Mouse (Mus musculus): ENCODE measurements around the gene Atpaf2.

DNA sequence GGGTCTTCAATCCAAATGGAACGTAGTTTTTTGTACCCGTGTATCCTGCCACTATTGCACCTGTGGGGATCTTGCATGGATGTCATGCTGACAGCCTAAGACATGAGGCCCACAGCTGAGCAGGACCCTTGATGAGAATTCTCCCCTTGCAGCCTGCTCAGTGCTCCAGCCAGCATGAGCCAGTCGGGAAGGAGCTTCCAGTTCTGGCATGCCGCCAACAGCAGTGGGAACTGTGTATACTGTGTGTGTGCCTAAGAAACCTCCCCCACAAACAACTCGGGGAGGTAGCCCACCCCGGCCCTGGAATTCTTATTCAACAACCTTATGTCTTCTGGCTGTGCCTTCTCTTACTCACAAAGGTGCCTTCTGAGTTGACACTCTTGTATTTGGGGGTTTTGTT is 21.7 kb downstream of the Atpaf2 start:
- no peak for TF ChIP-seq CTCF (IDR thresholded peaks at IDR 0.05; ENCODE audit: low read depth)
- TF ChIP-seq EP300 (IDR thresholded peaks at IDR 0.05; ENCODE audit: low read depth), result no peak

Measured in heart, postnatal 0 days (tissue).